Mouse (Mus musculus) adipocyte (in vitro differentiated cells): ENCODE data around the gene Socs3.

ENCODE experiments used
- DNase-seq: peaks from one replicate; pipeline ENCODE4 v3.0.0-alpha.2; 2016; ENCODE audit warnings: low spot score

The Socs3 gene

DNA sequence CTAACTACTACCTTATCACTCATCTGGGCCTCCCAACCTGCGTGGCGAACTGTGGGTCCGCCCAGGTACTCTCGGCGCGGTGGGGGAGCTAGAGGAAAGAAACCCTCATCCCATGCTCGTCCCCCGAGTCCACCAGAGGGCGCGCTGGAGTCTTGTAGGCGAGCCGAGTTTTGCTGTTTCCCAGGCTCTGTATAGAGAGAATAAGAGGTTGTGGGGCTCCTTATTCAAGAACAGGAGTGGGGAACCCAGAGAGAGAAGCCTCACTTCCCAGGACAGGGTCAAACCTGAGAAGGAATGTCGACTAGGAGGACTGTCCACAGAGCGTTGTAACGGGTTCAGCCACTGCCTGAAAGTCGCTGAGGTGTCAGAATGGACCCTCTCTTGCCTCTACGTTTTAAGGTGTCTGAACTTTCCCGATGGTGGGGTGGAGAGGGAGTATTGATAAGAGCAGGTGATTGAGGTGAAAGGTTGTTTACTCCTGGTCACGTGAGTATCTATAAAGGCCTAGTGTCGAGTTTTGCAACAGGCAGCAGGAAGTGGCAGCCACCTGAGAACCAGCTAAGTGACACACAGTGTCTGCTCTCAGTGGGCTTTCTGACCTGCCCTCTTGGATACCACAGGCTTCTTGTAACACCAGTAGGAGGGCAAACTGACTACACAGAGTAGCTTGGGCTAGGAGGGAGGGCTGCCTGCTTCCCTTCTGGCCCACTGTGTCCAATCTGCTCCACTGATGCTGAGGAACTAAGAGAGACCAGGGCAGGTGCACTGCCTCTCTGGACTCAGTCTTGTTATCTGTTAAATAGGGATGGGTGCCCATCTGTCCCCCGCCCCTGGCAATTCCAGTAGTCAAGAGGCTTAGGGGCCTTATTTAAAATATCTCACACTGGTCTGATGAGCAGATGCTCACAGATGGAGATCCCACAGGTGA lies at the start of gene Socs3:
Gene Socs3 (minus strand): TSS at position 103 of the 928 bp plus-strand sequence.
- DNase-seq, result peak; percentile 95

- no peak for DNase-seq
These were observed 48.5 kb upstream of the Socs3 start for GRCm38 (mm10) chr11:118018328-118018727.

DNA sequence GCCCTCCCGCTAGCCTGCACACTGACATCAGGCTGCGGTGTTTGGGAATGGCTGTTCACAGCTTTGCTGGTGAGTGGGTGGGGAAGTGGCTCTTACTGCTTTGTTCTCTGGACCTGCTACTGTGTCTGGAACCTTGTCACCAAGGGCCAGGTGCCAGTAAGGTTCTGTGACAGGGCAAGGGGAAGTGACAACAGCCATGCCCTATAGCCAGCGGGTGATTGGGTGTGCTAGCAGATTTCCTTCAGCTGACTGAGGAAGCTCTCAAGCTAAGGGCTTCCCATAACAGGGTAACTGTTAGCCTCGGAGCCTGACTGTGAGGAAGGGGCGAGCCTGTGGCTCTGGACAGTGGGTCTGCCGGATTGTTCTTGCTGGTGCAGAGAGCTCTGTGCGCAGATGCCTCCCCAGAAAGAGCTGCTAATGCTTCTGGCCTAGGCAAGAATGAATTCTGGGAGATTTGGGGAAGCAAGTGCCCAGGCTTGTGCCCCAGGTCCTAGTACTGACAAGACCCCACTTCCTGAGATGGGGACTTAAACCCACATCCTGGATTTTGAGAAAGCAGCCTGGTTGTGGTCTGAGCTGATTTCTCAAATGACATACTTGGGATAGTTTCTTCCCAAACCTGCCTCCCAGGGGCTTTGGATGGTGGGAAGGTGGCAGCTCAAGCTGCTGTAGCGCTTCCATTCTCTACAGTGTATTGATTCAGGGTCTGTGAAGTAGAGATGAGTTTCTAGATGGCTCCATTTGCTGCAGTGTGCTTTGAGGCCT lies 45.7 kb upstream of the Socs3 start:
- no peak for DNase-seq

DNA sequence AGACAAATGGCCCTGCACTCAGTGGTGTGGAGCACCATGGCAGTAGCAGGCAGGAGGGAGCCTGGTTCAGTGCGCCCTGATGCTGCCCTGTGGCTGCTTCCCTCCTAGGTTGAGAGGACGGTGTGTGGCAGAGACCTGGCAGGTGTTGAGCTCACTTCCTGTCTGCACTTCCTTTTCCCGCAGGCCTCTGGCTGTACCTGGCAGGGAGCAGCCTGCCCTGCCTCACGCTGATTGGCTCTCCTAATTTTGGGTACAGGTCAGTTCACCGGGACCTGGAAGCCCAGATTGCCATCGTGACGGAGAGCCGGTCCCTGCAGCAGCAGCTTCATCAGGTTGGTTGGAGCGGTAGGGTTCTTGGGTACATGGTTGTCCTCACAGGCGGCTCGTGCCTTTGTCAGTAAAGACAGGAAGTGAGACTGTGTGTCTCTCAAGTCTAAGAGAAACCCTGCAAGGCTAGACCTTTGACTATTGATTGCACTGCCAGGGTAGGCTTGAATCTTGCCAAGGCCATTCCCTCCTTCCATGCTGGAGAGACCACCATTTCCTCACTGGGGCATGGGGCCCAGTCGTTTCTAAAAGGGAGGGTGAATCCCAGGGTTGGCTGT lies 44.6 kb upstream of the Socs3 start:
- no peak for DNase-seq

- no peak for DNase-seq
These were observed 43.5 kb upstream of the Socs3 start for GRCm38 (mm10) chr11:118013339-118013738.

- DNase-seq, result no peak
These were observed 42.7 kb upstream of the Socs3 start for GRCm38 (mm10) chr11:118012595-118012994.

- DNase-seq, result no peak
These were observed 40.2 kb upstream of the Socs3 start for GRCm38 (mm10) chr11:118009865-118010571.

DNA sequence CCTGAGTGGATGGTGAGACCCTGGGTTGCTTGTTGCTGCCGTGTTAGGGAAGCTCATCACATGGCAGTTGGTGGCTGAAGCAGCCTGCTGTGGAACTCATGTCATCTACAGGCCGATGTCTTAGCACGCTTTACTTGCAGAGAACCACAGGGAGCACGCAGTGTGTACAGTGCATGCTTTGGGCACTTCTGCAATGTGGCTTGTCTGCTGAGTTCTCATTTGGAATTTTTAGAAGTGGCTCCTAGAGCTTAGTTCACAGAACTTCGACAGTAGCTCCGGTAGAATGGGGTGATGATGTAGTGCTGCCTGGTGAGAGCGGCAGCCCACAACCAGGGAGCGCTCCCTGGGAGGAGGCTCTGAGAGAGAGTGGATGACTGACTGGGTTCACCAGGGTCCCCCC lies 39.0 kb upstream of the Socs3 start:
- DNase-seq, result no peak

DNA sequence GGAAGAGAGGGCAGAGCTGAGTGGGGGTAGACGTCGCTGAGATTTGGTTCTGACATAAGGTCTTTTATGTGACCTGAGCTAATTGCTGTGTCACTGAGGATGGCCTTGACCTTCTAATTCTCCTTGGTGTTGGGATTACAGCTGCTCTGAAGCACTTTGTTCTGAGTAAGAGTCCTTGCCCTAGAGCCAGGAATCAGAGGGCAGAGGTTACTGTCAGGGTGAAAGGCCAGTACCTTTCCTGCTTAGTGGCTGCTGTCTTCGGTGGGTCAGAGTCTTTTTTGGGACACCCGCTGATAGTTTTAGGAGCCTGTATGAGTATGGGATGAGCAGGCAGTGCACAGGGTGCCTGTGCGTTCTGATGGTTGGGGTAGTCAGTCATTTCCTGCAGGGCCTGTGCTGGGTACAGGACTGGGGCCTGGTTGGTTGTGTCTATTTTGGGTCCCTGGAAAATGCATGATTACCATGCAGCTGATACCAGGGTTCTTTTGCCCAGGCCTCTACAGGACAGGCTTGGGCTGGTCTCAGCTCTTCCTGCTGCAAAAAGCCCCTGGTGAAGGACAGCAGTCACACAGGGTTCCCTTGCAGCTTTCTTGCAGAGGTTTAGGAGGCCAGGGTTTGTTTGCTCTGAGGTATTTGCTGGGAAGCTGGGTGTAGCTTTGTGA lies 38.4 kb upstream of the Socs3 start:
- no peak for DNase-seq

- no peak for DNase-seq
These were observed 37.8 kb upstream of the Socs3 start for GRCm38 (mm10) chr11:118007460-118008143.

- no peak for DNase-seq
These were observed 34.4 kb upstream of the Socs3 start for GRCm38 (mm10) chr11:118004217-118004616.

- no peak for DNase-seq
These were observed 33.9 kb upstream of the Socs3 start for GRCm38 (mm10) chr11:118003718-118004117.

DNA sequence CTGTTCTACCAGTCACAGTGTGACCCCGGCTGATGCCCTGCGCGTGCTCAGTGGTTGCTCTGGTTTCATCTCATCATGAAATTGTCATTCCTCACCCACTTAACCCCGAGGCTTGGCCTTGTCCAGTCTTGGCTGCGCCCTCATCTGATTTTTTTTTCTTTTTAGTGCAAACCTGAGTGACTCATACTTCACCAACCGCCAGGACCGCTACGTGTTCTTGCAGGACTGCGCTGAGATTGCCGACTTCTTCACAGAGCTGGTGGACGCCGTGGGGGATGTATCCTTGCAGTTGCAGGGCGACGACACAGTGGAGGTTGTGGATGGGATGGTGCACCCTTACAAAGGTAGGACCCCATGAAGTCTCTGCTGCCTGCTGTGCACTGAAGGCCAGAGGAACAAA lies 33.3 kb upstream of the Socs3 start:
- no peak for DNase-seq

- no peak for DNase-seq
These were observed 30.8 kb upstream of the Socs3 start for GRCm38 (mm10) chr11:118000565-118001215.

DNA sequence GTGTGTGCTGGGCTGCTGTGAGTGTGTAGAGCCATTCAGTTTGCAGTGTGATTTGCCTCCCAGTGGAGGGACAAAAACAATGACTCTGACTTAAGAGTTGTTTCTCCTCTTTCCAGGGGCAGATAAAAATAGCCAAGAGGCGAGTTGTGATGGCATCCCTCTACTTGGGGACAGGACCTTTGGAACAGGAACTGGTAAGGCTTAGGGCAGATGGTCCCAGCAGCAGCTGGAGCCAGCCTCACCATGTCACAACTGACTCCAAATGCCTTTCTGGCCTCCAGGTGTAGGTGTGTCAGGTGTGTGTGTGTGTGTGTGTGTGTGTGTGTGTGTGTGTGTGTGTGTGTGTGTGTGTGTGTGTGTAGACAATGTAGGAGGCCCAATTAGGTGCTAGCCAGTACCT lies 30.2 kb upstream of the Socs3 start:
- no peak for DNase-seq

DNA sequence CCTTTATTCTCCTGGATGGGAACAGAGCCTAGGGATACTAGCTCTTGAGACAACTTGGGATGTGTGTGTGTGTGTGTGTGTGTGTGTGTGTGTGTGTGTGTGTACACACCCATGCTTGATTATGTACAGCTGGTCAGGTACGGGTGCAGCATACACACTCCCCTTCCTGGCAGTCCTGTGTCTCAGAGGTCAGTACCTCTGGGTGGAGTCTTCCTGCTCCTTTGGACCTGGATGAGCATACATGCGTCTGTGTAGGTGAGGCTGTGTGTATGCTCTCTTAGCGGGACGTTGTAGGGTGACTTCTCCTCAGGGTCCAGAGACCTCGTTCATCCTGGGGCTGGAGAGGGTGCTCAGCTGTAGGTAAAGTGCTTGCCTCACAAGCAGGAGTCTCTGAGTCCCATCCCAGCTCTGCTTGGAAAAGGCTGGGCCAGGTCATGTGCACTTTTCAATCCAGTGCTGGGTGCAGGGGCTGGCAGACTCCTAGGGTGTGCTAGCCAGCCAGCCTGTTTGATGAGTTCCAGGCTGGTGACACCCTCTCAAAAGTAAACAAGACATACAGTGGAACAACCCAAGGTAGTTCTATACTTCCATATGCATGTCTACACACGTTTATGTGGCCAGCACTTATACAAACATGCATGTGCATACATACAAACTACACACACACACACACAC lies 29.6 kb upstream of the Socs3 start:
- no peak for DNase-seq

- DNase-seq, result no peak
These were observed 28.5 kb upstream of the Socs3 start for GRCm38 (mm10) chr11:117998356-117998755.

GRCm38 (mm10) chr11:117997085-117997484 lies 27.2 kb upstream of the Socs3 start:
- DNase-seq, result no peak

GRCm38 (mm10) chr11:117996066-117996465 lies 26.2 kb upstream of the Socs3 start:
- no peak for DNase-seq

DNA sequence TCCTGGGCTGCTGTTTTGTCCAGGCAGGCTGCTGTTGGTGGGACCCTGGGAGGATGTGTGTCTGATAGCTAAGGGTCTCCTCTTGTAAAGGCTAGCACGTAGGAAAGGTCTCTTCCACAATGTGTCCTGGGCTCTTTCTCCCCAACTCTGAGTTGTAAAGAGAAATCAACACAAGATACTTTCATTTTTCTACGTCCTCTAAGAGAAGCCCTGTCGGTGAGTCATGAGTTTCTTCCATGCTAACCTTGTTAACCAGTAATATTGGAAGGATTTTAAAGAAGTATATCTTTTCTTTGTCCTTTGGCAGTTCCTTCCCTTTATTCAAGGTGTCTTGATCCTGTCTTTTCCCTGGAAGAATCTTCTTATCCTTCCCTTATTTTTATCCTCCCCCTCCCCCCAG lies 25.8 kb upstream of the Socs3 start:
- DNase-seq, result no peak
